Mouse (Mus musculus) CD4-positive, CD25-positive, alpha-beta regulatory T cell, adult 4 months (primary cell): Measurements from ENCODE around the gene Gab2. TPM values are rescaled to one million over a fixed set of nuclear protein-coding genes. Genes with fewer than 3 reads are reported as not detected.

Experiments used
- ATAC-seq: one replicate; pipeline ENCODE4 v1.8.0; 2017
- polyA plus RNA-seq, 2 experiments: library from polyadenylated mRNA; unstranded; fragments of 100-300 nt; shearing (Covaris generic); gene quantifications; one replicate each; pipeline ENCODE4 v1.2.1; 2017

Gene Gab2
- polyA plus RNA-seq, 2 experiments from 2014 or later, result not detected

DNA sequence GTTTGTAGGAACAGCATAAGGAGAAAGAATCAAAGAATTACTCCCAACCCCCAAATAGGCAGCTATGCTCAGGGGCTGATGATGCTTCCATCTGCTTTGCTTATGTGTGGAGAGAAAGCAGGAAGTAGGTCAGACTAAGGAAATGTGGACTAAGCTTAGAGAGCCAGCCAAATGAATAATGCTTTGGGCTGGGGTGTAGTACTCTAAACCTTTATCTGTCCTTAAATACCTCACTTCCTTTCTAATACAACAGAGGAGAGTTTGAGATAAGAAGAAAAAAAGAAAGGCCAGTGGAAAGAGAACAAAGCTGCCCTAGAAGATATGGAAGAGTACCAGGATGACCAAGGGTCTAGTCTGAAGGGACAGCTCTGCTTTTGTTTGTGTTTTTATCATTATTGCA lies 189.0 kb downstream of the Gab2 start:
- ATAC-seq, result no peak

DNA sequence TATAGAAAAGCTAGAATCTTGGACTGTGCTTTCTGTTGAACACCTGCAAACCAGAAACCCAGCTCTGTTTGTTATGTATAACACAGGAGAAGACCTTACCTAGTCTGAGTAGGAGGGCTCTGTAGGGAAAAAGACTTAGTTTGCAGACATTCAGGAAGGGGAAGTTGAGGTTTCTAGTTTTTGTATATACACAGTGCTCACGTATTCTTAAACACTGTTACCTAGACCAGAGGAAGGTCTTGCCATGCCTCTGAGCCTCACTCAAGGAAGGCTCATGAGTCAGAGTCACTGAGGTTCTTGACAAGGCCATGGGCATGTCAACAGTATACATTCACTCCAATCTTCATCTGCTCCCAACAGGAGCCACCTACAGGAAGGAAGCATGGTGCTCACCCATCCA lies 189.7 kb downstream of the Gab2 start:
- ATAC-seq, result no peak

DNA sequence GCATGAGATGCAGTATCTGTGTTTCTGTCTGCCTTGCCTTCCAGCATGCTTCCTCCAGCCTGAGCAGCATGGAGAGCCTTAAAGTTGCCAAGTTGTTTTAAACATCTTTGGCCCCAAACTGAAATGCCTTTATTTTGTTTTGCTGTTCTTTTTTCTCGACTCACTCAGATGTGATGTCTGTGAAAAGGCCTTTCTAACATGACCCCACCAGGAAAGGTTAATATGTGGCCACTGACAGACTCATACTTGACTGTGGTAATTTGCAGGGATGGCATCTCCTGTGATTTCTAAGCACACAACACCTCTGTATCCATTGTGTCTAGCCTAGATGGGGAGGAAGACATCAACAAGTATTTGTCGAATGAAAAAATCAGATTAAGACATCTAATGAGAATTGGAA lies 215.6 kb downstream of the Gab2 start:
- ATAC-seq, result no peak

DNA sequence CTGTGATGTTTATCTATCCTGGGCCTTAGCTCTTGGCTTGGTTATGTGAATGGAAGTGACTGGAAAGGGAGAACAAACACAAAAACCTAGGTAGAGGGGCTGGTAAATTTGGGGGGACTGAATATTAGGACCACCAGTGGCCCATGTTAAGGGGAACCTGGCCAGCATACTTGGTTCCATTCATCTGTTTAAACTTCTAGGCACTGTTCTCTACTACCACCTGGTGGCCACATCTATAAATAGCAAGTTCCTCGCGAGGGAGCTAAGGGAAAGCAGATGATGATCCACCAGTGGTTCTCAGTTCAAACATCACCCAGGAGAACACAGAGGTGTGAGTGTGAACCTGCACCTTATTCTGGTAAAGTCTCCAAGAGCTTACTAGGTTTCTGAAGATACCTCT lies 216.1 kb downstream of the Gab2 start:
- peak; percentile 57 for ATAC-seq

GRCm38 (mm10) chr7:97298279-97298678 lies 216.9 kb downstream of the Gab2 start:
- no peak for ATAC-seq

DNA sequence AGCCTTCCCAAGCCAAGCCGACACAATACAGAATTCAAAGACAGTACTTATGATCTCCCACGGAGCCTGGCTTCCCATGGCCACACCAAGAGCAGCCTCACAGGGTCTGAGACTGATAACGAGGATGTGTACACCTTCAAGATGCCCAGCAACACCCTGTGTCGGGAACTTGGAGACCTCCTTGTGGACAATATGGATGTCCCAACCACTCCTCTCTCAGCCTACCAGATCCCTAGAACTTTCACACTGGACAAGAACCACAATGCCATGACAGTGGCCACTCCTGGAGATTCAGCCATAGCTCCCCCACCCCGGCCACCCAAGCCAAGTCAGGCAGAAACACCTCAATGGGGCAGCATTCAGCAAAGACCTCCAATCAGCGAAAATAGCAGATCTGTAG lies 217.6 kb downstream of the Gab2 start:
- ATAC-seq, result no peak

DNA sequence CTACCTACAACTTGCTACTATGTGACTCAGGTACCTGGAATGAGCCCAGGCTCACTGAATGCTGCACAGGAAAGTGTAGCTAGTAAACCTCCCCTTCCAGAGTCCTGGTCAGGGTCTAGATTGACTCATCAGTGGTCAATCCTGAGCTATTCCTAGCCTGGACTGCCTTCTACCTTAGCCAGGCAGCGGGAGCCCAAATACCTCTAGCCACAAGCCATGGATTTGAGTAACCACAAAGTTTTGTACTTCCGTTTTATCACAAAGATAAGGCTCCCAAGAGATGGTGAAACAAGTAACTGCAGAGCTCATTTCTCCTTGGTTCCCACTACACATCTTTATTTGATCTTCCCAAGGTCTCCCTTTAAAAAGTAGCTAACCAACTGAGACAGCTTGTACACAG lies 219.5 kb downstream of the Gab2 start:
- no peak for ATAC-seq

DNA sequence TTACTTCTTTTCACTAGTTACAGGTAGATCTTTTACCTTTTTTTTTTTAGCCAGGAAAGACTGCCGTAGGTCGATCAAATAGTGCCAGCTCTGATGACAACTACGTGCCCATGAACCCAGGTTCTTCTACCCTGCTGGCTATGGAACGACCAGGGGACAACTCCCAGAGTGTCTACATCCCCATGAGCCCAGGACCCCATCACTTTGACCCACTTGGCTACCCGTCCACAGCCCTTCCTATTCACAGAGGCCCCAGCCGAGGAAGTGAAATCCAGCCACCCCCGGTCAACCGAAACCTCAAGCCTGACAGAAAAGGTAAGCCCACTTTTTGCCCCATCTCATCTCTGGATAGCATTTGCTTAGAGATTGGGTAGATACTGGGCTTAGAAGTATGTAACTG lies 219.9 kb downstream of the Gab2 start:
- no peak for ATAC-seq

- no peak for ATAC-seq
Observed at GRCm38 (mm10) chr7:97302261-97302660, 220.9 kb downstream of the Gab2 start.

DNA sequence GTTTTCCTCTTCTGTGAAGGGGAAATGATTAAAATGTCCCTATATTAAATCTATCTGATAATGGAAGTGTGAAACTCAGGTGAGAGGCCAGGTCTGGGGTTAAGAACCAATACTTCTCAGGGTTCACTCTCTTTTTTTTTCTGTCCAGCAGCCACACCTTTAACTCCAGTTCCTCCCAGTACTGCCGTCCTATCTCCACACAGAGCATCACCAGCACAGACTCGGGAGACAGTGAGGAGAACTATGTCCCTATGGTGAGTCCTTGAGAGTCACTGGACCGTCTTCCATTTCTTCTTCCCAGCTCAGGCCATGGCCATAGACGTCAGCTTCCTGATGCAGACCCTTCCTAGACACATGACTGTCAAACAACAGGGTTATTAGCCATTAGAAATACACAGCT lies 221.5 kb downstream of the Gab2 start:
- ATAC-seq, result no peak

DNA sequence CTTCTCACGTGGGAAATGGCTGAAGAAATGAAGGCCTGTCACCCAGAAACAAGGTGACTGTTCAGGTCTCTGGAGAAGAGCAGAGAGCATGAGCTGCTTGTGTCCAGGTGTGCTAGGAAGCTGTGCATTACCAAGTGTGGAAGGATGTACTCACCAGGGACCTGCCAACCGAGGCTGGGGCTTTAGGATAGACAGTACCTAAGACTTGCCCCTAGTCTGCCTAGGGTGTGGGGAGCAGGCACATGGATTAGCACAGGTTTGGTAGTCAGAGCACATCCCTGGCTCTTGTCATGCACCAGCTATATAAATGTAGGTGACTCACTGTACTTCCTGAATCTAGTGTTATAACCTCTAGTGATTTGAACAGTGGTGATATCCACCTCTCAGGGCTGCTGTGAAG lies 222.2 kb downstream of the Gab2 start:
- ATAC-seq, result no peak

GRCm38 (mm10) chr7:97304471-97304870 lies 223.1 kb downstream of the Gab2 start:
- no peak for ATAC-seq

DNA sequence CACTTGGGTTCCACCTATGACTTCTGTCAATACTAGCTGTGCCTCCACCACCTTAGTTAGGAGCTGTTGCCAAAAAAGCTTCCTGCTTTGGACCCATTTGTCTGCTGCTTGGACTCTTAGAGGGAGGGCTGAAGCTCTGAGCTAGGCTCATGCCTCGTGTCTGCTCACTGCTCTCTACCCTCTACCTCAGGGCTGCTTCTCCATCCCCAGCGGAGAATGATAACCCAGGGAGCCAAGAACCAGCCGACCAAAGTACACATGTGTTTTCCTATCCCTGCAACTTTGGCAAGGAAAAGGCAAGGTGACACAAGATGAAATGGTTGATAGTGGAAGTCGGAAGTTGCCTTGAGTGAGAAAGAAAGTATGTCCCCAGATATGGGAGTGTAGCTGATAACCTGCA lies 223.8 kb downstream of the Gab2 start:
- no peak for ATAC-seq

- no peak for ATAC-seq
Observed at GRCm38 (mm10) chr7:97306813-97307212, 225.4 kb downstream of the Gab2 start.

GRCm38 (mm10) chr7:97307546-97307945 lies 226.2 kb downstream of the Gab2 start:
- no peak for ATAC-seq

GRCm38 (mm10) chr7:97309461-97310340 lies 228.3 kb downstream of the Gab2 start:
- ATAC-seq, result no peak

DNA sequence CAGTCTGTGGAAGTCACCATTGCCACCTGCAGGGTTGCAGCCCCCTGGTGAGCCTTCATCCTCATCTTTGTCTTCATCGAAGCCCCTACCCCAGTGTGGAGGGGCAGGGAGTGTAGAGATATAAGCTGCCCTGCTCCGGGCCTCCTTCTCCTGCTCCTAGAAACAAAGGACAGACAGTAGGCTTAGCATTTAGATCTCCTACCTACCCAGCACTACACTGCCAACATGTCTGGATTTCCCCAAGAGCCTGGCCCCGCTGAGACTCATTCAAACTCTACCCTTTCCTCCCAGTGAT lies 228.9 kb downstream of the Gab2 start:
- ATAC-seq, result no peak

- no peak for ATAC-seq
Observed at GRCm38 (mm10) chr7:97311620-97312019, 230.2 kb downstream of the Gab2 start.

GRCm38 (mm10) chr7:97312196-97312595 lies 230.8 kb downstream of the Gab2 start:
- no peak for ATAC-seq

- no peak for ATAC-seq
Observed at GRCm38 (mm10) chr7:97312856-97313255, 231.5 kb downstream of the Gab2 start.

DNA sequence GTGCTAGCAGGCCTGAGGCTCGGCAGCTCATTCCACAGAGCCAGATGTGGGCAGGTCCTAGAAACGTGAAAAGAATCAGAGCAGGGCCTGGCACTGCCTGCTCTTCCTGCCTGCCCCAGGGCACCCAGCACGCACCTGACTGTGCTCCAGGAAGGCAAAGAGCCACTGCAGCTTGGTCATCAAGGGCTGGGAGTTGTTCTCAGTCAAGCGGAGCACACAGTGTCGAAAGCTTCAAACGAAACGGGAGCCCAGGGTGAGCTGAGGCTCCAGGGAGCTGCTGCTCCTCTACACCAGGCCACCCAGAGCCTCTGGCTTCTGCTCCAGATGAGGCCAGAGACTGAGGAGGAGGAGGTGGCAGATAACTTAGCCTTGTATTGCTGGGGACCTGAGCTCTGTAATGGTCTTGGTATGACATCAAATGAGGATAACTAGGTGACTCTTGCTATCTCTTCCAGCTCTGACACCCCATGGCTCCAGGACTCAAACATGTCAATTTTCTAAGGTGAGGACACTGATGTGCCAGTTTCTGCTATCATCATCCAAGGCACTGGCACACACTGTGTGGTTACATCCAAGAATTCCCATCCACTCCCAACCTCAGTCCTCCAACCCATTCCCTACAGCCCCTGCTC lies 232.1 kb downstream of the Gab2 start:
- no peak for ATAC-seq

- ATAC-seq, result no peak
Observed at GRCm38 (mm10) chr7:97314646-97315045, 233.3 kb downstream of the Gab2 start.

GRCm38 (mm10) chr7:97315656-97316055 lies 234.3 kb downstream of the Gab2 start:
- no peak for ATAC-seq

GRCm38 (mm10) chr7:97317706-97318105 lies 236.3 kb downstream of the Gab2 start:
- no peak for ATAC-seq

DNA sequence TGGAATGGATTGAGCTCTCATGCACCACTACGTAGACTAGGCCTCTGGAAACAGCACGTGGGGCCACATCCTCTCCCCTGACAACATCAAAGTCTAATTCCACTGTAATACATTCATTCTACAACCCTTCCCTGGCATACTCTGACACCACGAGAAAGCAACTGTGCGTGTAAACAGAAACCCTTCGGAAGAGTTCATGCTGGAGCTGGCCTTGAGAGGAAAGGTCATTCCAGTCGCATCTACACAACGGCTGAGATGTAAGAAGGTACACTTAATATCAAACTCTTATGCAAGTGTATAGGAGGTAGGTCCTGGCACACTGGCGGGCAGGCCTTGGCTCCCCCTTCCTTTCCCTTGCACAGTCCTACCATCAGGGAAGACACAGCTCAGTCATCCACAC lies 243.0 kb downstream of the Gab2 start:
- ATAC-seq, result no peak
